Mouse (Mus musculus) forelimb bud, embryonic 11.5 days (tissue): ENCODE results near the gene Cdc42se2.

Experiments
- DNase-seq: peaks from one replicate; pipeline ENCODE4 v3.0.0-alpha.2; 2012; ENCODE audit warnings: low read depth, low spot score

Gene Cdc42se2

GRCm38 (mm10) chr11:54709645-54710044 is 77.8 kb downstream of the Cdc42se2 start:
- DNase-seq, result no peak

- DNase-seq, result no peak
Observed at GRCm38 (mm10) chr11:54708153-54708552, 79.3 kb downstream of the Cdc42se2 start.

- peak; percentile 63 for DNase-seq
Observed at GRCm38 (mm10) chr11:54703306-54703705, 84.2 kb downstream of the Cdc42se2 start.

- DNase-seq, result no peak
Observed at GRCm38 (mm10) chr11:54701848-54702247, 85.6 kb downstream of the Cdc42se2 start.

- no peak for DNase-seq
Observed at GRCm38 (mm10) chr11:54699972-54700371, 87.5 kb downstream of the Cdc42se2 start.

GRCm38 (mm10) chr11:54698636-54699035 is 88.8 kb downstream of the Cdc42se2 start:
- DNase-seq, result no peak

GRCm38 (mm10) chr11:54697611-54698010 is 89.9 kb downstream of the Cdc42se2 start:
- no peak for DNase-seq

- no peak for DNase-seq
Observed at GRCm38 (mm10) chr11:54695951-54696350, 91.5 kb downstream of the Cdc42se2 start.

- no peak for DNase-seq
Observed at GRCm38 (mm10) chr11:54694291-54694690, 93.2 kb downstream of the Cdc42se2 start.

- no peak for DNase-seq
Observed at GRCm38 (mm10) chr11:54693696-54694095, 93.8 kb downstream of the Cdc42se2 start.

- no peak for DNase-seq
Observed at GRCm38 (mm10) chr11:54691179-54691578, 96.3 kb downstream of the Cdc42se2 start.

- DNase-seq, result no peak
Observed at GRCm38 (mm10) chr11:54690171-54690570, 97.3 kb downstream of the Cdc42se2 start.

- no peak for DNase-seq
Observed at GRCm38 (mm10) chr11:54684831-54685230, 102.6 kb downstream of the Cdc42se2 start.

- no peak for DNase-seq
Observed at GRCm38 (mm10) chr11:54679141-54679540, 108.3 kb downstream of the Cdc42se2 start.

- DNase-seq, result no peak
Observed at GRCm38 (mm10) chr11:54675792-54676489, 111.5 kb downstream of the Cdc42se2 start.

GRCm38 (mm10) chr11:54673575-54674298 is 113.7 kb downstream of the Cdc42se2 start:
- no peak for DNase-seq
